Mouse (Mus musculus): ENCODE data around the gene Ecm1. TPM values are rescaled to one million over a fixed set of nuclear protein-coding genes. Genes with fewer than 3 reads are reported as not detected.
A peak's percentile ranks its signal among the peaks of the same experiment; 100 is the strongest.

Gene Ecm1
- polyA plus RNA-seq, 1 experiment from 2014 or later = 4.4 TPM

DNA sequence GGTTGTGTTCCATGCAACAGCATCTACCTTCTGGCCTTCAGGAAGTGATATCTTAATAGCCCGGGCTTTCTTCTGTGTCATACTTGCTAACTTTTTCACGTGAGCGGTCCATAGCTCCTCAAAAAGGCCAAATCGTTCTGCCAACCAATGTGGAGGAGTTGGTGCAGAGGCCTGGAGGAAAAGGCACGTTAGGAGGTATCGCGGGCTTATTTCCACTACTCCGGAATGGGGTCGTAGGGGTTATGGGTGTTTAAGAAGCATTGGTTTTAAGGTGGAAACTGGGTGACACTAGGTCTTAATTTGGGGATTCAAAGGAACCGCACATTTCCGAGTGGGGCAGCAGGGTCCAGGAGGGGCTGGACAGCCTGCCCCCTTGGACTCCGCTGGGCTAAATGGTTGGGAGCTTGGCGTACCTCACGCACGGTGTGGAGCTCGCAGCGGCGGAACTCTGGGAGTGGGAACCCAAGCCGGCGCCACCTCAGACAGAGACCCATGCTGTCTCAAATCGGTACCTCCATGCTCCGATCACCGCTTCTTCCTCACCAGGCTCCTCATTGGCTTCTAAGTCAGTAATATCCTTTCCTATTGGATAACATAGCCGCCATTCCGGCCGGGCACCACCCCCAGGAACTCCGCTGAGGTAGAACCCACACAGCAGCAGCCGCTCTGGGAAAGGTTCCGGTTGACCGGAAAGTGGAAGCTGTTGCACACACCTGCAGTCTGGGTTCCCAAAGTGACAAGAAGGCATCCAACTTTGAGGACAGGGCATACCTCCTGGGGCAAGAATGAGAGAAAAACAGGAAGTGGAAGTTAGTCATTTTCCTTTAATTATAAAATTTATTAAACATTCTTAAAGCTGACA, 15.2 kb upstream of the Ecm1 start:
- H3K27ac ChIP-seq = peak overlapping the region; percentile 70
- peak overlapping the region; percentile 73 for H3K9ac ChIP-seq (replicated peaks)
- WGBS = 2% methylated on average over 30 of the region's 30 CpGs
- H3K27me3 ChIP-seq = no peaks in the 10 kb centered on the region
- H3K4me1 ChIP-seq (replicated peaks) = peaks cover 5% of the 10 kb centered on the region; the same call in 1 of the 2 replicates
- H3K4me3 ChIP-seq (replicated peaks) = peak overlapping the region; percentile 78
- H3K36me3 ChIP-seq = peaks cover 36% of the 10 kb centered on the region
- H3K4me2 ChIP-seq = peak overlapping the region; percentile 69
- H3K9me3 ChIP-seq = no peaks in the 10 kb centered on the region
- ATAC-seq (ENCODE audit: insufficient number of reproducible peaks, insufficient read depth, low FRiP score, low TSS enrichment, low read depth) = peak; percentile 99

DNA sequence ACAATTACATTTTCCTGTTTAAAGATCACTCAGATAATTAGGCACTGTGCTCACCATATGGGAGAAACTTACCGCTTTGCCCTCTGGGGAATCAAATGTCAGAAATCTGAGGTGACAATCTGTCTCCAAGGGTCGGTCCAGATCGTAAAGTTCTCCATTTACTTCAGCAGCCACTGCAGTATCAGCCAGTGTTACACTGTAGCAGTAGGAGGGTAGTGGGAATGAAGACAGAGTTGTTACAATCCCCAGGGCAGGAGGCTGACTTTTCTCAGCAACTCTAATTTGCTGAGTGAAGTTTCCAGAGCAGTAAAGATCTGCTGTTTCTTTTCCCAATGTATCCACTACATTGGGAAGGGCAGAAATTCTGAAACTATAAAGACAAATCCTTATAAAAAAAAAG, 13.6 kb upstream of the Ecm1 start:
- peaks cover 52% of the 10 kb centered on the region for H3K36me3 ChIP-seq

DNA sequence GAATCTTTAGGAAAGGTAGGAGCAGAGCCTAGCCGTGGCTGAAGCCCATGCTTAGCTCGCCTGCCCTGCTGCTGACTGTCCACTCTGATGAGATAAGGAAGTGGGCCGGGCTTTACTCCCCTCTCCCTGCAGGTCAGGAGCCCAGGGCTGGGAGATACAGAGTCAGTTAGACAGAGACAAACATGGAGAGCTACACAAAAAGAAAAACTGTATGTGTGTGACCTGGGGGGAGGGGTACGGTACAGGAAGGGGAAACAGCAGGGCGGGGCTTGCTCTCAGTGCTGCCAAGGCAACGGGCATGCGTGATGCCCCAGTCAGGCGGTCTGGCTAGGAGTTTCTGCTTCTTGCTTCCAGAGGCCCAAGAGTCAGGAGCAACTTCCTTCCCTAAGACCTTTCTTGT, 1.0 kb upstream of the Ecm1 start:
- no peak overlapping the region for H3K9ac ChIP-seq (replicated peaks)
- H3K27me3 ChIP-seq = no peaks in the 10 kb centered on the region
- H3K9me3 ChIP-seq = no peaks in the 10 kb centered on the region
- peaks cover 6% of the 10 kb centered on the region; the same call in 1 of the 2 replicates for H3K4me1 ChIP-seq (replicated peaks)
- H3K4me2 ChIP-seq = no peak overlapping the region
- 87% methylated on average over 8 of the region's 8 CpGs for WGBS
- H3K4me3 ChIP-seq (replicated peaks) = no peak overlapping the region
- peaks cover 90% of the 10 kb centered on the region for H3K36me3 ChIP-seq
- no peak for ATAC-seq (ENCODE audit: insufficient number of reproducible peaks, insufficient read depth, low FRiP score, low TSS enrichment, low read depth)
- H3K27ac ChIP-seq = 0 out of 2 replicates have a peak overlapping the region, but pooled peaks have one; percentile 29

More for the DNA sequence above, 13.6 kb upstream of the Ecm1 start:
- H3K9ac ChIP-seq (replicated peaks) = no peak overlapping the region
- WGBS = 72% methylated on average over 3 of the region's 3 CpGs
- no peaks in the 10 kb centered on the region for H3K27me3 ChIP-seq
- peaks cover 5% of the 10 kb centered on the region; the same call in 1 of the 2 replicates for H3K4me1 ChIP-seq (replicated peaks)
- no peaks in the 10 kb centered on the region for H3K9me3 ChIP-seq
- H3K27ac ChIP-seq = no peak overlapping the region
- ATAC-seq (ENCODE audit: insufficient number of reproducible peaks, insufficient read depth, low FRiP score, low TSS enrichment, low read depth) = no peak
- H3K4me2 ChIP-seq = no peak overlapping the region
- H3K4me3 ChIP-seq (replicated peaks) = no peak overlapping the region

DNA sequence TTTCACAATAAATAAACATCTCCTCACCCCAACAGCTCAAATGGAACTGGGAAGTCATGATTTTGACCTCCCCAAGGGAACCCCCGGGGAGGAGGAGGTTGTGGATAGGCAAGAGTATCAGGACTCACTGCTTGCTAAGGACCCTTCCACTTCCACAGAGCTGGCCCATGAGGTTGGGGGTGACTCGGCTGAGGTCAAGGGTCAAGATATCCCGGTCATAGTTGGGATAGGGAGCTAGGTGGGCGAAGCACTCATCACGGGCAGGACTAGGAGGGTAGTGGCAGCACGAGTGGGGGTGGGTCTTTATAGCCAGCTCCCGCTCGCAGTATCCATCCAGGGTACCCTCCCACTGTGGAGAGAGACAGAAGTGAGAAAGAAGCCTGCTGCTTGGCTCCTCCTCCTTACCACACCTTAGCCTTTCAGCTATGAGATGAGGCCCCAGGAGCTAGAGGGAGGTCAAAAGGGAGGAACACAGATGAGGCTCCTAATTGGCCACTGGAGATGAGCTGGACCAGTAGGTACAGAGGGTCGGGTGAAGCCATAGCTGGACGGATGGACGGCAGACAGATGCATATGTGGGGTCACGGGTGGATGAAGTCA, 4.2 kb downstream of the Ecm1 start:
- Histone ChIP-seq H3K4me2 (no peak overlapping the region), H3K36me3 (peaks cover 62% of the 10 kb centered on the region), H3K9me3 (no peaks in the 10 kb centered on the region), H3K27ac (no peak overlapping the region), H3K4me3 (replicated peaks) (no peak overlapping the region), H3K27me3 (no peaks in the 10 kb centered on the region), H3K9ac (replicated peaks) (no peak overlapping the region), H3K4me1 (replicated peaks) (no peaks in the 10 kb centered on the region)
- 81% methylated on average over 12 of the region's 12 CpGs for WGBS
- no peak for ATAC-seq (ENCODE audit: insufficient number of reproducible peaks, insufficient read depth, low FRiP score, low TSS enrichment, low read depth)

DNA sequence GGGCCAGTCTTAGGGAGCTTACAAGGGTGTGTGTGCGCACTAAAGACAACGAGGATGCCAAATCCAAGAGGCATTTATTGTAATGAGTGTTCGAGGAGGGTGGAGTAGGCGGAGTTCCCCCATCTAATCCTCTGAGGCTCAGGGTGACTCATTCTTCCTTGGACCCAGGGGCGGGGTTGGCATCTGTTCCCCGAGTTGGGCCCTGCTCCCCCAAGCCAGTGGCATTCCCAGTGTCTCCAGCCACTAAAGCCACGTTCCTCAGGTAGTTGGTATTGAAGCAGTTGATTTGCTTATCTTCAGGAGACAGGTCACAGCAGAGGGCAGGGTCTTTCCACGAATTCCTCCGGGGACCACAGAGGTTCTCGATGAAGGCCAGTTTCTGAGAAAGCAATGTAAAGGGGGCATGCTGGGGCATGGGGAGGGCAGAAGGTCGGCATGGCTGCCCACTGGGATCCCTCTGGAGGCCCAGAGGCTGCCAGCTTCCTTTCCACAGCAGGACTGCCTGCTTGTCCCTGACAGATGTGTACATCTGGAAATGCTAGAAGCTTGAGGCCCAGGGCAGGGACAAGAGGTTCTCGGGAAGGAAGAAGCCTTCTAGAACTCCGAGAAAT, 5.2 kb downstream of the Ecm1 start:
- ATAC-seq (ENCODE audit: insufficient number of reproducible peaks, insufficient read depth, low FRiP score, low TSS enrichment, low read depth) = no peak
- peaks cover 52% of the 10 kb centered on the region for H3K36me3 ChIP-seq
- H3K27ac ChIP-seq = no peak overlapping the region
- H3K9me3 ChIP-seq = no peaks in the 10 kb centered on the region
- no peak overlapping the region for H3K4me3 ChIP-seq (replicated peaks)
- 79% methylated on average over 13 of the region's 13 CpGs for WGBS
- no peaks in the 10 kb centered on the region for H3K4me1 ChIP-seq (replicated peaks)
- no peaks in the 10 kb centered on the region for H3K27me3 ChIP-seq
- H3K9ac ChIP-seq (replicated peaks) = no peak overlapping the region
- no peak overlapping the region for H3K4me2 ChIP-seq

DNA sequence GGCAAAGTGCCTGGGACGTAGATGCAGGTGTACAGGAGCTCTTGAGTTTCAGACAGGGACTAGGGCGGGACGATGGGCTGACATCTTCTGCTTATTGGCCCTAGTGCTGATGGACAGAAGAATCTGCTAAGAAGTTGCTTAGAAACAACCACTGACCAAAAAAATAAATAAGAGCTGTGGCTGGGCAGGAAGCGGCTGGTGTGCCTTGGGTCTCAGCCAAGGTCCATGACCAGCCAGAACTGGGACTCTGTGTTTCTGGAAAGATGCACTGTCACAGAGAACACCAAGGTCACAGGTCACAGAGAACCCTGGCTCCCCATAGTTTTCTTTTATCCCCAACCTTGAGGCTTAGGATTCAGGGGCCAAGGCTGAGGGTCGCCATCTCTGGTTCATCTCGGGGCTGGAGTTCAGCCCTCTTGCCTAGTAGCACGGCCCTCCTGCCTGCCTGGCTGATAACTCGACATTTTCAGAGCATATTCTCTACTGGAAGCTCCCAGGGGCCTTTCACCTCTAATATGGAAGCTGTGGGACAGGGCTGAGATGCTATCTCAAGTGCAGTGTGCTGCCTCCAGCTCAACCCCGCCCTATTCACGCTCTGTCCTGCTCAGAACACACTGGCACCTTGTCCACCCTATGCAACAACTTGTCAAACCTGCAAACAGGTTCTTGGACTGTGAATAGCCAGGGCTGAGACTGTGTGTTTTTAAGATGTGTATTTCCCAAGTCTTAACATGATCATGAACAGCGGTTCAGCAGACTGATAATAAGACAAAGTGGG, 6.4 kb downstream of the Ecm1 start:
- 88% methylated on average over 11 of the region's 11 CpGs for WGBS
- Histone ChIP-seq H3K4me1 (replicated peaks) (no peaks in the 10 kb centered on the region), H3K9me3 (no peaks in the 10 kb centered on the region), H3K27me3 (no peaks in the 10 kb centered on the region), H3K27ac (no peak overlapping the region), H3K36me3 (peaks cover 44% of the 10 kb centered on the region), H3K4me3 (replicated peaks) (no peak overlapping the region), H3K4me2 (no peak overlapping the region), H3K9ac (replicated peaks) (no peak overlapping the region)
- ATAC-seq (ENCODE audit: insufficient number of reproducible peaks, insufficient read depth, low FRiP score, low TSS enrichment, low read depth) = no peak

DNA sequence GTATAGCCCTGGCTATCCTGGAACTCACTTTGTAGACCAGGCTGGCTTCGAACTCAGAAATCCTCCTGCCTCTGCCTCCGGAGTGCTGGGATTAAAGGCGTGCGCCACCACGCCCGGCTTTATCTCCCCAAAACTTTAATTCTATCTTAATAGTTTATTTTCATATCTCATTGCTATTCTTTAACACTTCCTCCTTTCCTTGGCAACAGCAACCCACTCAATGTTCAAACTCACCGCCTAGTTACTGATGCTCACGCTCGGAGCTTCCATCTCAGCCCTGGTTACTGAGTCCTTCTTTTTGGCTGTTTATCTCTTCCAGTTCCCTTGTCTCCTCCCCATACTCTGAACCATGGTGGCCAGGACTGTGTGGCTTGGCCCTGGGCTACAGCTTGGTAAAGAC, 7.1 kb downstream of the Ecm1 start:
- Histone ChIP-seq H3K9ac (replicated peaks) (no peak overlapping the region), H3K4me2 (no peak overlapping the region), H3K4me1 (replicated peaks) (no peaks in the 10 kb centered on the region), H3K4me3 (replicated peaks) (no peak overlapping the region), H3K27ac (no peak overlapping the region), H3K27me3 (no peaks in the 10 kb centered on the region), H3K36me3 (peaks cover 41% of the 10 kb centered on the region), H3K9me3 (no peaks in the 10 kb centered on the region)
- ATAC-seq (ENCODE audit: insufficient number of reproducible peaks, insufficient read depth, low FRiP score, low TSS enrichment, low read depth) = no peak
- 96% methylated on average over 9 of the region's 9 CpGs for WGBS

DNA sequence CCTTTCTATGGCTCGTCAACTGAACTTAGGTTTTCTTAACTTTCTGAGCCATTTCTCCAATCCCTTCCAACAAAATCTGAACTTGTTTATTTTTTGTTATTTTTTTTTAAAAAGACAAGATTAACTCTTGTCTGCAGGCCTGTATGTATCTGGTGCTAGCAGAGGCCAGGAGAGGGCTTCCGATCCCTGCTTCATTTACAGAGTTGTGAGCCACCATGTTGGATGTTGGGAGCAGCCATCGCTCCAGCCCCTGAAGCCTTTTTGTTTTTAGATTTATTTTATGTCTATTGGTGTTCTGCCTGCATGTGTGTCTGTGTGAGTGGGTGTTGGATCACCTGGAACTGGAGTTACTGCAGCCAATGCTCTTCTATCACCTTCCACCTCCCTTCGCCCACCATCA, 7.6 kb downstream of the Ecm1 start:
- H3K4me3 ChIP-seq (replicated peaks) = no peak overlapping the region
- ATAC-seq (ENCODE audit: insufficient number of reproducible peaks, insufficient read depth, low FRiP score, low TSS enrichment, low read depth) = no peak
- H3K36me3 ChIP-seq = peaks cover 36% of the 10 kb centered on the region
- H3K27ac ChIP-seq = no peak overlapping the region
- no peaks in the 10 kb centered on the region for H3K27me3 ChIP-seq
- no peaks in the 10 kb centered on the region for H3K4me1 ChIP-seq (replicated peaks)
- no peak overlapping the region for H3K9ac ChIP-seq (replicated peaks)
- H3K4me2 ChIP-seq = no peak overlapping the region
- 83% methylated on average over 4 of the region's 4 CpGs for WGBS
- no peaks in the 10 kb centered on the region for H3K9me3 ChIP-seq

DNA sequence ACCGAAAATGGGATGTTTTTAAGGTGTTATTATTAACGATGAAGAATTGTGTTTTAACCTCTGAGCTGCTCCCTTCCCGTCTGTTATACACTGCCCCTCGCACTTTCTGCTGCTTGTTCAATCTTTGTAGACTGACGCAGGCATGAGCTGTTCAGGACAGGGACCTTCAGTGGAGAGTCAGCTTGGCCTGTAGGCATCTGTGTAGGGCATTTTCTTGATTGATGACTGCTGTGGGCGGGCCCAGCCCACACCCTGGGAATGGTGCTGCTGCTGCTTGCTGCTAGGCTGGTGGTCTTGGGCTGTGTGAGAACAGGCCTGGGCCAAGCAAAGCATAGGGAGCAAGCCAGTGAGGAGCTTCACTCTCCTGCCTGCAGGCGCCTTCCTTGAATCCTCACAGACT, 8.9 kb downstream of the Ecm1 start:
- Histone ChIP-seq H3K27ac (no peak overlapping the region), H3K36me3 (peaks cover 23% of the 10 kb centered on the region; the same call in 1 of the 2 replicates), H3K9ac (replicated peaks) (no peak overlapping the region), H3K9me3 (no peaks in the 10 kb centered on the region), H3K4me1 (replicated peaks) (no peaks in the 10 kb centered on the region), H3K27me3 (no peaks in the 10 kb centered on the region), H3K4me3 (replicated peaks) (no peak overlapping the region), H3K4me2 (no peak overlapping the region)
- WGBS = 74% methylated on average over 7 of the region's 7 CpGs
- ATAC-seq (ENCODE audit: insufficient number of reproducible peaks, insufficient read depth, low FRiP score, low TSS enrichment, low read depth) = no peak

DNA sequence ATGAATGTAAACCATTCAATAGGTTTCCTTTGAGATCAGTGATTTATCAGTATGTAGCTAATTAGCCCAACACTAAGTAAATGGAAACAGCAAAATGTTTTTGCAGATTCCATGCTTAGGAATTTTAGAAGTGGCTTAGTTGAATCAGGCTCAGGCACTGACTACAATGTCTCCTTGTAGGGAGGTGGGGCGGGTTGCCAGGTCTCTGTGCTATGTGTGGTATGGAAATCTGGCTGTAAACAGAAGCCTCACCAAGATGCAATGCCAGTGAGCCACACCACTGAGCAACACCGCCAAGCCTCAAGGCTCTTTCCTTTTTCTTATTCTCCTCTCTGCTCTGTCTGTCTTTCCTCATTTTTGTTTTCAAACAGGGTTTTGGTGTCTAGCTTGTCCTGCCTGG, 10.5 kb downstream of the Ecm1 start:
- Histone ChIP-seq H3K9ac (replicated peaks) (no peak overlapping the region), H3K9me3 (no peaks in the 10 kb centered on the region), H3K27ac (no peak overlapping the region), H3K4me2 (no peak overlapping the region), H3K4me3 (replicated peaks) (no peak overlapping the region), H3K4me1 (replicated peaks) (no peaks in the 10 kb centered on the region), H3K27me3 (no peaks in the 10 kb centered on the region), H3K36me3 (peaks cover 9% of the 10 kb centered on the region; the same call in 1 of the 2 replicates)
- ATAC-seq (ENCODE audit: insufficient number of reproducible peaks, insufficient read depth, low FRiP score, low TSS enrichment, low read depth) = no peak
- WGBS = 83% methylated on average over 2 of the region's 2 CpGs

All from limb, embryonic 12.5 days (tissue).